In genomic region chr17:45815833-45816232, GRCm38 (mm10) we compare ENCODE assay signal across 9 mouse cellular contexts.
DNase-seq lines count a peak whose midpoint lies in the region; ATAC-seq lines count a peak whose summit lies in the region.
"Had no signal": no experiment of that assay in that cellular context is flagged by ENCODE, and none has a peak within 500 bp of the region (broad histone marks: within the 10 kb centered on the region; RNA-seq: fewer than 3 reads in every experiment).

No protein-coding gene starts in this region.

- no peaks in the 10 kb centered on the region for H3K36me3 ChIP-seq in midbrain, embryonic 16.5 days (ENCODE audit: control insufficient read depth, insufficient read depth, low read length)
- H3K36me3 ChIP-seq in midbrain, embryonic 11.5 days (ENCODE audit: control insufficient read depth, insufficient read depth, low read length) = no peaks in the 10 kb centered on the region
- H3K36me3 ChIP-seq in heart, embryonic 10.5 days = no peaks in the 10 kb centered on the region
- H3K36me3 ChIP-seq: midbrain, embryonic 12.5 days had no signal

- no peak overlapping the region for H3K9ac ChIP-seq in midbrain, embryonic 16.5 days (ENCODE audit: low read depth, low read length)
- H3K9ac ChIP-seq in midbrain, embryonic 11.5 days (ENCODE audit: low read length) = no peak overlapping the region
- H3K9ac ChIP-seq: midbrain, embryonic 12.5 days had no signal

- no peak overlapping the region for H3K4me2 ChIP-seq in midbrain, embryonic 16.5 days (ENCODE audit: low read length)
- no peak overlapping the region for H3K4me2 ChIP-seq in midbrain, embryonic 11.5 days
- H3K4me2 ChIP-seq: midbrain, embryonic 12.5 days had no signal

- no peak overlapping the region for H3K27ac ChIP-seq in midbrain, embryonic 16.5 days (ENCODE audit: low read length)
- H3K27ac ChIP-seq in midbrain, embryonic 11.5 days (ENCODE audit: low read depth, low read length) = no peak overlapping the region
- H3K27ac ChIP-seq in heart, embryonic 10.5 days = peak overlapping the region; percentile 65; the same call in 1 of the 2 replicates
- H3K27ac ChIP-seq: midbrain, embryonic 12.5 days had no signal

- no peak overlapping the region for H3K4me3 ChIP-seq in midbrain, embryonic 16.5 days (ENCODE audit: low read depth, low read length)
- H3K4me3 ChIP-seq in midbrain, embryonic 11.5 days (ENCODE audit: low read depth, low read length) = no peak overlapping the region
- H3K4me3 ChIP-seq in heart, embryonic 10.5 days = no peak overlapping the region
- H3K4me3 ChIP-seq: midbrain, embryonic 12.5 days had no signal

- DNase-seq in adrenal gland, adult 2 months = peak; percentile 41
- DNase-seq in adrenal gland, adult 18-20 months (ENCODE audit: low spot score in 2 of 2) = no peak
- DNase-seq in midbrain, embryonic 11.5 days (ENCODE audit: low spot score, missing footprints) = no peak
- DNase-seq in heart, embryonic 10.5 days (ENCODE audit: low spot score) = no peak
- DNase-seq in lung, postnatal 36 days = peak; percentile 27
- no peak for DNase-seq in cerebellum, adult 11-12 months
- DNase-seq in cerebellum, adult 9-10 months = no peak

- ATAC-seq in midbrain, embryonic 16.5 days = 0 out of 2 replicates have a peak, but pooled peaks have one; percentile 39
- ATAC-seq in midbrain, embryonic 11.5 days (ENCODE audit: low FRiP score) = no peak

- WGBS in midbrain, embryonic 16.5 days = 36% methylated on average over 2 of the region's 2 CpGs
- 53% methylated on average over 2 of the region's 2 CpGs for WGBS in midbrain, embryonic 11.5 days
- WGBS in heart, embryonic 10.5 days = 30% methylated on average over 2 of the region's 2 CpGs

- no peaks in the 10 kb centered on the region for H3K27me3 ChIP-seq in midbrain, embryonic 16.5 days (ENCODE audit: control insufficient read depth, insufficient read depth, low read depth, low read length)
- H3K27me3 ChIP-seq in midbrain, embryonic 11.5 days (ENCODE audit: control insufficient read depth, insufficient read depth, low read length) = no peaks in the 10 kb centered on the region
- peaks cover 45% of the 10 kb centered on the region for H3K27me3 ChIP-seq in heart, embryonic 10.5 days (ENCODE audit: insufficient read depth, poor library complexity, severe bottlenecking)

- H3K9me3 ChIP-seq in midbrain, embryonic 16.5 days (replicated peaks; ENCODE audit: control insufficient read depth, low read length, poor library complexity, severe bottlenecking) = no peaks in the 10 kb centered on the region
- H3K9me3 ChIP-seq in midbrain, embryonic 11.5 days (ENCODE audit: control insufficient read depth, low read length) = no peaks in the 10 kb centered on the region
- no peaks in the 10 kb centered on the region for H3K9me3 ChIP-seq in heart, embryonic 10.5 days
- H3K9me3 ChIP-seq: midbrain, embryonic 12.5 days had no signal

- H3K4me1 ChIP-seq in midbrain, embryonic 16.5 days (ENCODE audit: control insufficient read depth, insufficient read depth, low read length) = no peaks in the 10 kb centered on the region
- H3K4me1 ChIP-seq in midbrain, embryonic 11.5 days (ENCODE audit: control insufficient read depth, insufficient read depth, low read length) = no peaks in the 10 kb centered on the region
- H3K4me1 ChIP-seq in heart, embryonic 10.5 days = peaks cover 45% of the 10 kb centered on the region

Comparison
In these comparisons a context has a peak if more than half of its experiments do, and no peak if none do; other contexts are left out.
1. DNase-seq: peak in adrenal gland, adult 2 months (single experiment) and lung, postnatal 36 days (single experiment); none in adrenal gland, adult 18-20 months (0 of 2), midbrain, embryonic 11.5 days (single experiment), heart, embryonic 10.5 days (single experiment), cerebellum, adult 11-12 months (single experiment) and cerebellum, adult 9-10 months (single experiment).